Mouse (Mus musculus): Measurements from ENCODE around the gene Klhl3.

Gene Klhl3

GRCm38 (mm10) chr13:58126862-58127765 lies 13.7 kb upstream of the Klhl3 start:
- in situ Hi-C loops (cut with MboI, MseI): no loop called here

GRCm38 (mm10) chr13:58126126-58126525 lies 12.7 kb upstream of the Klhl3 start:
- in situ Hi-C loops (cut with MboI, MseI): no loop called here

GRCm38 (mm10) chr13:58124989-58125388 lies 11.6 kb upstream of the Klhl3 start:
- in situ Hi-C loops (cut with MboI, MseI): no loop called here

- in situ Hi-C loops (cut with MboI, MseI): no loop called here
These were observed 10.9 kb upstream of the Klhl3 start for GRCm38 (mm10) chr13:58124278-58124677.

GRCm38 (mm10) chr13:58123381-58123780 lies 10.0 kb upstream of the Klhl3 start:
- in situ Hi-C loops (cut with MboI, MseI): no loop called here

- in situ Hi-C loops (cut with MboI, MseI): no loop called here
These were observed 9.4 kb upstream of the Klhl3 start for GRCm38 (mm10) chr13:58122786-58123297.

- in situ Hi-C loops (cut with MboI, MseI): no loop called here
These were observed 4.1 kb upstream of the Klhl3 start for GRCm38 (mm10) chr13:58117318-58118017.

GRCm38 (mm10) chr13:58116801-58117200 lies 3.4 kb upstream of the Klhl3 start:
- in situ Hi-C loops (cut with MboI, MseI): no loop called here

- in situ Hi-C loops (cut with MboI, MseI): no loop called here
These were observed 1.8 kb upstream of the Klhl3 start for GRCm38 (mm10) chr13:58115227-58115626.

GRCm38 (mm10) chr13:58112601-58113041 lies 771 bp downstream of the Klhl3 start:
- in situ Hi-C loops (cut with MboI, MseI): loop anchor here in 1 of 2 experiments (5.0 kb wide), 1 partner anchor 1635 kb away; no protein-coding TSS in a partner anchor

GRCm38 (mm10) chr13:58112191-58112590 lies 1.2 kb downstream of the Klhl3 start:
- in situ Hi-C loops (cut with MboI, MseI): loop anchor here in 1 of 2 experiments (5.0 kb wide), 1 partner anchor 1635 kb away; no protein-coding TSS in a partner anchor

- in situ Hi-C loops (cut with MboI, MseI): loop anchor here in 1 of 2 experiments (5.0 kb wide), 1 partner anchor 1634 kb away; no protein-coding TSS in a partner anchor
These were observed 2.1 kb downstream of the Klhl3 start for GRCm38 (mm10) chr13:58111306-58111705.

GRCm38 (mm10) chr13:58090643-58091042 lies 22.7 kb downstream of the Klhl3 start:
- in situ Hi-C loops (cut with MboI, MseI): no loop called here

GRCm38 (mm10) chr13:58084396-58084795 lies 29.0 kb downstream of the Klhl3 start:
- in situ Hi-C loops (cut with MboI, MseI): no loop called here

GRCm38 (mm10) chr13:58083521-58083920 lies 29.9 kb downstream of the Klhl3 start:
- in situ Hi-C loops (cut with MboI, MseI): no loop called here

GRCm38 (mm10) chr13:58083048-58083447 lies 30.3 kb downstream of the Klhl3 start:
- in situ Hi-C loops (cut with MboI, MseI): no loop called here

GRCm38 (mm10) chr13:58078361-58078760 lies 35.0 kb downstream of the Klhl3 start:
- in situ Hi-C loops (cut with MboI, MseI): no loop called here

GRCm38 (mm10) chr13:58074881-58075280 lies 38.5 kb downstream of the Klhl3 start:
- in situ Hi-C loops (cut with MboI, MseI): no loop called here

GRCm38 (mm10) chr13:58074466-58074865 lies 38.9 kb downstream of the Klhl3 start:
- in situ Hi-C loops (cut with MboI, MseI): no loop called here

GRCm38 (mm10) chr13:58073254-58073882 lies 40.0 kb downstream of the Klhl3 start:
- in situ Hi-C loops (cut with MboI, MseI): no loop called here

- in situ Hi-C loops (cut with MboI, MseI): no loop called here
These were observed 42.2 kb downstream of the Klhl3 start for GRCm38 (mm10) chr13:58071209-58071608.

- in situ Hi-C loops (cut with MboI, MseI): no loop called here
These were observed 42.9 kb downstream of the Klhl3 start for GRCm38 (mm10) chr13:58070504-58070903.
